Mouse (Mus musculus): Measurements from ENCODE around the gene A930004D18Rik. TPM values are rescaled to one million over a fixed set of nuclear protein-coding genes. Genes with fewer than 3 reads are reported as not detected.
"Not testable (repeated sequence)": the region's sequence is repeated elsewhere in the genome, so short reads cannot be mapped to it uniquely, and the experiment has no call there.

A930004D18Rik gene
- total RNA-seq, 2 experiments from 2014 or later: 2.9 to 4.8 TPM

DNA sequence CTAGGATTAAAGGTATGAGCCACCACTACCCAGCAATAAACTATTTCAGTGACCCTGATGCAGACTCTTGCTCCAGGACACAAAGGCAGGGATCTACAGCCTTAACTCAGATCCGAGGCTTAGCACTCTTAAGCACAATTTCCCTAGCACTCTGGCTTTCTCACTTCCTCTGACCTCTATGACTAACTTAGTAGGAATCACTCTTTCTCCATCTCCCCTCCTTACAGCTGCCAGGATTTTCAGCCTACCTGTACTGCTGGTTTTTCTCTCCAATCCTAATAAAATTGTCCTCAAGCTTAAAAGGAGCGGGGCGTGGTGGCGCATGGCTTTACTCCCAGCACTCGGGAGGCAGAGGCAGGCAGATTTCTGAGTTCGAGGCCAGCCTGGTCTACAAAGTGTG lies 20.2 kb downstream of the A930004D18Rik start:
- DNase-seq (ENCODE audit: low spot score in 2 of 2): no peak

DNA sequence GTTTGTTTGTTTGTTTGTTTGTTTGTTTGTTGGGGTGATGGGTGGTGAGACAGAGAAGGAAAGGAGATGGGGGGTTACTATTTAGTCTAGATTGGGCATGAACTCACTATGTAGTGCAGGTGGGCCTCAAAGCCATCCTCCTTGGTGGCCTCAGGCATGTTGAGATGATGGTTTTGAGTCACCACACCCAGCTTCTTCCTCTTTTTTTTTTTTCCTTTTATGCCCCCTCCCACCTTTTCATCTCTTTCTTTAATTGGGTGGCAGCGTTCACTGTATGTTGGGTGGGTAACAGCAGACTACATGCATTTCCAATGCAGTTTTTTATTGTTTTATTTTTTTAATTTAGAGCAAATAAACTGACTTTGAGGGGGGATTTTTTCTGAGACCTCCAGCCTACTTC lies 20.9 kb downstream of the A930004D18Rik start:
- no peak for DNase-seq (ENCODE audit: low spot score in 2 of 2)

GRCm38 (mm10) chr2:18015581-18015980 lies 22.0 kb downstream of the A930004D18Rik start:
- no peak for DNase-seq (ENCODE audit: low spot score in 2 of 2)

- no peak for DNase-seq (ENCODE audit: low spot score in 2 of 2)
Observed at GRCm38 (mm10) chr2:18012866-18013265, 24.7 kb downstream of the A930004D18Rik start.

DNA sequence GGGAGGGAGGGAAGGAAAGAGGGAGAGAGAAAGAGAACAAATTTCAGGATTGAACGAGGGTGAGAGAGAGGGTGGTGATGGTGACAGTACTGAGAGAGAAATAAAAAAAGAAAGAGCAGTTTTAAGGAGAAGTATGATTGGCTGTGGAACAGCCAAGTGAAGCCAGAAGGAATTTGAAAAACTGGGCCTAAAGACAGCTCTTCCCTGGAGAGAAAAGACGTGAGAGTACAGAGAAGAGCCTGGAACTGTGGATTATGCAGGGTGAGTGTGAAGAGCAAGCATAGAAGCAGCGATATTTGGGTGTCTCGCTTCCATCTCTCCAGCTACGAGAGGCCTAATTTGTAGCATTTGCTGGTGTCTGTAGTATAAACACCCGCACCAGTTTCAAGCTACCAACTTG lies 26.3 kb downstream of the A930004D18Rik start:
- no peak for DNase-seq (ENCODE audit: low spot score in 2 of 2)

DNA sequence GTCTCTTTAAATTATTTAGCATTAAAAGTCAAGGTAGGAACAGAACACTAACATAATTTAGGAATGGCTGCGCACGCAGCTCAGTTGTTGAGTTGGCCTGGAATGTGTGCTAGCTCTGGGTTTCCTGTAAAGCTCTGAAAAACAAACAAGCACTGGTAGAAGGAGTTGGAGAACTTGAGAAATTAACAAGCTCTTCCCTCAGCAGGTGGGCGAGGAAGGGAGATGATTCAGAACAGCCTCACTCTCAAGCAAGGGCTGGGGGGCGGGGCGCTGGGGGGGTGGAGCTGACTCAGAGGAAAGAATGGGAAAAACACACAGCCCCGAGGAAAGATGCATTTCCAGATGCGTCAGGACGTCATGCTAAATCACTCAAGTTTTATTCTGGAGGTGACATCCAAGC lies 32.4 kb downstream of the A930004D18Rik start:
- no peak for DNase-seq (ENCODE audit: low spot score in 2 of 2)

GRCm38 (mm10) chr2:18004286-18004685 lies 33.3 kb downstream of the A930004D18Rik start:
- no peak for DNase-seq (ENCODE audit: low spot score in 2 of 2)

DNA sequence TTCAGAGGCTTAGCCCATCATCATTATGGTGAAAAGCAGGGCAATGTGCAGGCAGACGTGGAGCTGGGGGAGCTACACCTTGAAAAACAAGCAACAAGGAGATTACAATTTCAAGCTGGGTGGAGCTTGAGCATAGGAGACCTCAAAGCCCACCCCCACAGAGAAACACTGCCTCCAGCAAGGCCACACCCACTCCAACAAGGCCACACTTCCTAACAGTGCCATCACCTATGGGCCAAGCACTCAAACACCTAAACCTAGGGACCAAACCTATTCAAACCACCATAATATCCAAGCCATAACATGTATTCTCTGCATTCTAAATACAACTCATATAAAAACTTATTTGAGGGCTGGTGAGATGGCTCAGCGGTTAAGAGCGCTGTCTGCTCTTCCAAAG lies 35.2 kb downstream of the A930004D18Rik start:
- DNase-seq (ENCODE audit: low spot score in 2 of 2): no peak

GRCm38 (mm10) chr2:17996858-17997257 lies 40.7 kb downstream of the A930004D18Rik start, which contains the start of gene H2al2a:
Gene H2al2a (minus strand): TSS chr2:17996958.
- no peak for DNase-seq (ENCODE audit: low spot score in 2 of 2)

DNA sequence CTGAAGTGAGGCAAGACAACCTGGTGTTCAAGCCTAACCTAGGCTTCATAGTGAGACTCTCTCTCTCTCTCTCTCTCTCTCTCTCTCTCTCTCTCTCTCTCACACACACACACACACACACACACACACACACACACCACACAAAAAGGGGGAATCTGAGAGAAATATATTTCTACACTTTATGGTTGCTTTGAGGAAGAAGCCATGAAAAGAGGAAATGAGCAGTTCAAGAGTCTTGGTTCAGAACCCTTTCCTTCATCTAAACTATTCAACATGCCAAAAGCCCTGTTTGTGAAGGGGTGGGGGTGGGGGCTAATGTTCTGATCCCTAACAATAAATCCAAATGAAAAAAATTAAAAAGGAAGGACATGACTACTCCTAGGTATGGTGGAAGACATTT lies 48.0 kb downstream of the A930004D18Rik start:
- no peak for DNase-seq (ENCODE audit: low spot score in 2 of 2)

- no peak for DNase-seq (ENCODE audit: low spot score in 2 of 2)
Observed at GRCm38 (mm10) chr2:17989115-17989514, 48.4 kb downstream of the A930004D18Rik start.

- no peak for DNase-seq (ENCODE audit: low spot score in 2 of 2)
Observed at GRCm38 (mm10) chr2:17986694-17987093, 50.8 kb downstream of the A930004D18Rik start.

DNA sequence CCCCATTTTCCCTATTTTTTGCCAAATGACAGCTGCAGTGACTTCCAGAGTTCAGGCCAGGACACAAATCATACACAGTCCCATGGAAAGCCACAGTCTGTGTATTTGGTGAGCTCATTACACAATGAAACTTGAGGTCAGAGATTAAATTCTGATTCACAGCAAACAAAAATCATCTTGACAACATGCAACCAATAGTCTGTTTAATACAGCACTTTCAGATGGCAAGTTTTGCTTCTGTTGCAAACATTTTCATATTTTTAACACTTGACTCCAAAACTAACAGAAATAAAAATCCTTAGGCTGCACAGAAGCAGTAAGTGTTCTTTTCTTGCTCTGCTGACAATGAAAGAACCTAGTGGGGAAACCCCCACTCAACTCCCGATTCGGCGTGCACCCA lies 52.8 kb downstream of the A930004D18Rik start:
- no peak for DNase-seq (ENCODE audit: low spot score in 2 of 2)

GRCm38 (mm10) chr2:17982747-17983146 lies 54.8 kb downstream of the A930004D18Rik start:
- DNase-seq (ENCODE audit: low spot score in 2 of 2): no peak

DNA sequence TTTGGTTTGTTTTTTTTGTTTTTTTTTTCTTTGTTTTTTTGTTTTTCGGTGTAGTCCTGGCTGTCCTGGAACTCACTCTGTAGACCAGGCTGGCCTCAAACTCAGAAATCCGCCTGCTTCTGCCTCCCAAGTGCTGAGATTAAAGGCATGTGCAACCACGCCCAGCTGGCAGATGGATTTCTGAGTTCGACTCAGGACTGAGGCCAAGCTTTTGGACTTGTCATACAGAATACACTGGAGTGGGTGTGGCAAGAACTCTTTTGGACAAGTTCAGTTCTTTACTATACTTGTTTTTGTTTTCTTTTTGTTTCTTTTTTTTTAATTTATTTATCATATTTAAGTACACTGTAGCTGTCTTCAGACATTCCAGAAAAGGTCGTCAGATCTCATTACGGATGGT lies 58.8 kb downstream of the A930004D18Rik start:
- DNase-seq (ENCODE audit: low spot score in 2 of 2): no peak

GRCm38 (mm10) chr2:17978251-17978650 lies 59.3 kb downstream of the A930004D18Rik start:
- not testable (repeated sequence) for DNase-seq (ENCODE audit: low spot score in 2 of 2)

- DNase-seq (ENCODE audit: low spot score in 2 of 2): not testable (repeated sequence)
Observed at GRCm38 (mm10) chr2:17977645-17978044, 59.9 kb downstream of the A930004D18Rik start.

GRCm38 (mm10) chr2:17975601-17976327 lies 61.8 kb downstream of the A930004D18Rik start:
- DNase-seq (ENCODE audit: low spot score in 2 of 2): no peak

Small RNA genes lying within 50 kb of the gene (microRNA-seq; reads per million reads assigned to microRNA genes)
- gene Mir7655: 1.1 to 3.7 reads per million in 2 experiments

Other genes with a start within 250 kb of the A930004D18Rik start
- gene H2al2a, start 40.8 kb downstream of the A930004D18Rik start, total RNA-seq (2021): not detected
- gene Skida1, start 11.3 kb upstream of the A930004D18Rik start, total RNA-seq (2021): 10 to 100 TPM; 15.4 to 16.8 TPM
- 10 to 100 TPM; 51.0 to 63.0 TPM for gene Mllt10, start 17.5 kb upstream of the A930004D18Rik start, total RNA-seq (2021)

Data from layer of hippocampus, postnatal 14 days (tissue).